Comparison of ENCODE assay signal across 23 mouse cellular contexts in the genomic region with DNA sequence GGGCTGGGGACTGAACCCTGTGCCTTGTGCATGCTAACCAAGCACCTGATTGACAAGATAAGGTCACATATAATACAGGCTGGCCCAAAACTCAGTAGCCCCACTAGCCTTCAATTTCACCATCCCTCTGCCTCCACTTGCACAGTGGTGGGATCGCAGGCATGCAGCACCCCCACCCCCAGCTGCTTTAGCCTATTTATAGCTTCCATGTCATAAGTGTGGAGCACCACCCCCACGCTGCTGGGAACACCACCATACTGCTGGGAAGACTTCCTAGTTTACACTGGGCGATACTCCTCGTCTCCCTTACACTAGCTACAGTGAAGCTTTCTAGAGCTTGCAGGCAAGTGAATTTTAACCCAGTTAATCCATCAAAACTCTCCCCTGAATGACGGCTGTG. TPM values are rescaled to one million over a fixed set of nuclear protein-coding genes. Genes with fewer than 3 reads are reported as not detected.
DNase-seq lines count a peak whose midpoint lies in the region; ATAC-seq lines count a peak whose summit lies in the region.
"Had no signal": no experiment of that assay in that cellular context is flagged by ENCODE, and none has a peak within 500 bp of the region (broad histone marks: within the 10 kb centered on the region; RNA-seq: fewer than 3 reads in every experiment).

No protein-coding gene starts in this region.

- peaks cover 20% of the 10 kb centered on the region for H3K4me1 ChIP-seq in heart, embryonic 15.5 days (replicated peaks)

- peak overlapping the region; percentile 27; the same call in 1 of the 2 replicates for H3K27ac ChIP-seq in heart, embryonic 15.5 days
- H3K27ac ChIP-seq: forebrain, embryonic 13.5 days; liver, embryonic 12.5 days; neural tube, embryonic 13.5 days had no signal

- H3K36me3 ChIP-seq in heart, embryonic 15.5 days = no peaks in the 10 kb centered on the region
- H3K36me3 ChIP-seq: liver, embryonic 12.5 days; neural tube, embryonic 13.5 days had no signal

- no peak; the same call in 1 of the 2 replicates for ATAC-seq in heart, embryonic 15.5 days (replicated peaks; ENCODE audit: insufficient number of reproducible peaks, insufficient read depth, low FRiP score, low read depth)
- ATAC-seq: forebrain, embryonic 13.5 days; hindbrain, embryonic 16.5 days; liver, embryonic 12.5 days; midbrain, embryonic 16.5 days had no signal

- intact Hi-C loops in heart, postnatal 36 days (cut with DNase I) = no loop called here
- intact Hi-C loops in left cerebral cortex, postnatal 14 days (cut with DNase I) = no loop called here

- no peak overlapping the region for H3K9ac ChIP-seq in heart, embryonic 15.5 days
- H3K9ac ChIP-seq: forebrain, embryonic 13.5 days; liver, embryonic 12.5 days; neural tube, embryonic 13.5 days had no signal

- no peak overlapping the region for H3K4me3 ChIP-seq in heart, embryonic 15.5 days
- H3K4me3 ChIP-seq: forebrain, embryonic 13.5 days; liver, embryonic 12.5 days; neural tube, embryonic 13.5 days had no signal

- DNase-seq in heart, postnatal 36 days = no peak
- DNase-seq in right cerebral cortex, adult 18-20 months = peak; percentile 61
- DNase-seq in right cerebral cortex, postnatal 4 days = no peak
- peak; percentile 63 to 75 for DNase-seq in left cerebral cortex, postnatal 14 days (ENCODE audit: low spot score in 2 of 2)
- no peak for DNase-seq in neural tube, embryonic 10.5 days (ENCODE audit: extremely low spot score, low spot score)
- DNase-seq in thymus, postnatal 4 days = no peak
- DNase-seq: adrenal gland, adult 8-10 months; cerebellum, adult 2 months; gastrocnemius, postnatal 10 days; kidney, adult 18-20 months; kidney, postnatal 14 days; thymus, postnatal 36 days had no signal

- 44% methylated on average over 5 of the region's 5 CpGs for WGBS in heart, embryonic 15.5 days

- H3K4me2 ChIP-seq in heart, embryonic 15.5 days = peak overlapping the region; percentile 18; the same call in 1 of the 2 replicates
- H3K4me2 ChIP-seq: forebrain, embryonic 13.5 days; liver, embryonic 12.5 days; neural tube, embryonic 13.5 days had no signal

- no peaks in the 10 kb centered on the region for H3K27me3 ChIP-seq in heart, embryonic 15.5 days
- H3K27me3 ChIP-seq: neural tube, embryonic 13.5 days had no signal

- H3K9me3 ChIP-seq in heart, embryonic 15.5 days (replicated peaks) = no peaks in the 10 kb centered on the region
- H3K9me3 ChIP-seq: forebrain, embryonic 13.5 days; liver, embryonic 12.5 days; neural tube, embryonic 13.5 days had no signal

RNA-seq across cellular contexts. Expression of a gene that starts 1.9 kb away (rescaled TPM):
- 7.7 and 9.7 TPM in 2 replicates for polyA plus RNA-seq in heart, embryonic 15.5 days (2015; fragmentation: Nextera tagmentation; extraction: Ambion mirVana)
- total RNA-seq in heart, postnatal 36 days (2021) = under 1 TPM; 0.46 to 0.53 TPM
- total RNA-seq in left cerebral cortex, postnatal 14 days (2021) = under 1 TPM; 0.88 to 0.93 TPM

RNA-seq across cellular contexts. Expression of a gene that starts 22.0 kb away (rescaled TPM):
- polyA plus RNA-seq in heart, embryonic 15.5 days (2015; fragmentation: Nextera tagmentation; extraction: Ambion mirVana) = 3.4 and 3.9 TPM in 2 replicates
- under 1 TPM in 1 of 2 experiments, not detected in 1; 0.22 TPM for total RNA-seq in heart, postnatal 36 days (2021)
- total RNA-seq in left cerebral cortex, postnatal 14 days (2021) = 10 to 100 TPM; 16.9 to 19.9 TPM

RNA-seq across cellular contexts. Expression of a gene that starts 27.0 kb away (rescaled TPM):
- 102 and 109 TPM in 2 replicates for polyA plus RNA-seq in heart, embryonic 15.5 days (2015; fragmentation: Nextera tagmentation; extraction: Ambion mirVana)
- 10 to 100 TPM; 53.9 to 54.1 TPM for total RNA-seq in heart, postnatal 36 days (2021)
- total RNA-seq in left cerebral cortex, postnatal 14 days (2021) = 10 to 100 TPM; 60.4 to 66.5 TPM

RNA-seq across cellular contexts. Expression of a gene that starts 27.1 kb away (rescaled TPM):
- polyA plus RNA-seq in heart, embryonic 15.5 days (2015; fragmentation: Nextera tagmentation; extraction: Ambion mirVana) = 16.8 and 20.6 TPM in 2 replicates
- total RNA-seq in heart, postnatal 36 days (2021) = 10 to 100 TPM; 14.6 to 16.3 TPM
- 10 to 100 TPM; 13.0 to 17.9 TPM for total RNA-seq in left cerebral cortex, postnatal 14 days (2021)

RNA-seq across cellular contexts. Expression of a gene that starts 41.3 kb away (rescaled TPM):
- not detected in 2 replicates for polyA plus RNA-seq in heart, embryonic 15.5 days (2015; fragmentation: Nextera tagmentation; extraction: Ambion mirVana)
- not detected for total RNA-seq in heart, postnatal 36 days (2021)
- 1 to 10 TPM; 1.3 TPM for total RNA-seq in left cerebral cortex, postnatal 14 days (2021)
- total RNA-seq: adrenal gland, adult 8-10 months; gastrocnemius, postnatal 10 days; heart, postnatal 25 days; megakaryocyte progenitor cell, adult 5-6 weeks had no signal
- polyA plus RNA-seq: C2C12; forebrain, embryonic 13.5 days; liver, embryonic 12.5 days; lung, embryonic 16.5 days; testis, adult 2 months had no signal

Comparison
In these comparisons a context has a peak if more than half of its experiments do, and no peak if none do; other contexts are left out.
1. DNase-seq: peak in right cerebral cortex, adult 18-20 months (single experiment) and left cerebral cortex, postnatal 14 days (2 of 2); none in heart, postnatal 36 days (0 of 2), right cerebral cortex, postnatal 4 days (single experiment), neural tube, embryonic 10.5 days (single experiment) and thymus, postnatal 4 days (single experiment).
2. RNA of a gene that starts 22.0 kb away (total RNA-seq): 16.9 to 19.9 TPM in left cerebral cortex, postnatal 14 days; 0.22 TPM in heart, postnatal 36 days; every median in the first group is over 10 times any median in the second.